Mouse (Mus musculus) stomach, postnatal 0 days (tissue): ENCODE measurements around the gene Hoxa9. TPM values are rescaled to one million over a fixed set of nuclear protein-coding genes. Genes with fewer than 3 reads are reported as not detected.

Experiments used
- ATAC-seq: fragments of 200-750 bp; cut with Nextera tagmentation; 2 replicates; pipeline ENCODE4 v1.8.0; 2017; ENCODE audit not compliant: low FRiP score, low TSS enrichment
- DNase-seq: peaks from one replicate; pipeline ENCODE4 v3.0.0-alpha.2; 2016; ENCODE audit warnings: low spot score
- H3K27ac ChIP-seq: fragments of 300-500 bp; sonication (generic); replicated peaks from 2 replicates; pipeline ENCODE4 v1.5.1; 2014; ENCODE audit warnings: mild to moderate bottlenecking, control low read depth
- H3K27me3 ChIP-seq: fragments of 300-500 bp; sonication (generic); 2 replicates; pipeline ENCODE4 v1.6.1; 2014; ENCODE audit warnings: low read length; ENCODE audit not compliant: control insufficient read depth, insufficient read depth
- H3K36me3 ChIP-seq: fragments of 300-500 bp; sonication (generic); 2 replicates; pipeline ENCODE4 v1.6.1; 2014; ENCODE audit warnings: low read length, mixed read lengths; ENCODE audit not compliant: control insufficient read depth, insufficient read depth
- H3K4me1 ChIP-seq: fragments of 300-500 bp; sonication (generic); replicated peaks from 2 replicates; pipeline ENCODE4 v1.6.1; 2014; ENCODE audit warnings: antibody characterized with exemption; ENCODE audit not compliant: control insufficient read depth, insufficient read depth
- H3K4me2 ChIP-seq: fragments of 300-500 bp; sonication (generic); replicated peaks from 2 replicates; pipeline ENCODE4 v1.6.1; 2014; ENCODE audit warnings: low read depth, mild to moderate bottlenecking, control low read depth, moderate library complexity
- H3K4me3 ChIP-seq: fragments of 300-500 bp; sonication (generic); 2 replicates; pipeline ENCODE4 v1.5.1; 2014; ENCODE audit warnings: low read depth, low read length, control low read depth
- H3K9ac ChIP-seq: fragments of 300-500 bp; sonication (generic); 2 replicates; pipeline ENCODE4 v1.6.1; 2014; ENCODE audit warnings: mild to moderate bottlenecking, low read length, control low read depth, mixed read lengths
- H3K9me3 ChIP-seq: fragments of 300-500 bp; sonication (generic); 2 replicates; pipeline ENCODE4 v1.6.1; 2016; ENCODE audit warnings: low read length; ENCODE audit not compliant: control insufficient read depth
- CTCF ChIP-seq: IDR thresholded peaks from 2 replicates; pipeline ENCODE4 v1.5.1; 2016; ENCODE audit warnings: antibody characterized with exemption, low read depth, mild to moderate bottlenecking, moderate library complexity
- EP300 ChIP-seq: optimal IDR thresholded peaks from 2 replicates; pipeline ENCODE3; 2016; ENCODE audit warnings: antibody characterized with exemption
- WGBS: fragments of 180-500 bp; shearing (Covaris S2); extraction: QIAGEN DNeasy Blood & Tissue Kit; methylation state at CpG from one replicate; pipeline ENCODE4 v1.1.7; 2014; 5-methylcytosine and 5-hydroxymethylcytosine counted together
- polyA plus RNA-seq: library from polyadenylated mRNA; unstranded; fragments of >200 nt; fragmentation: Nextera tagmentation; extraction: Ambion mirVana; gene quantifications from 2 replicates; pipeline ENCODE4 v1.2.1, GENCODE M21; 2015

Gene Hoxa9
- polyA plus RNA-seq, 1 experiment from 2014 or later: 0.13 TPM

GRCm38 (mm10) chr6:52189909-52190308 is 41.0 kb downstream of the Hoxa9 start:
- WGBS: 22% methylated on average over 8 of the region's 8 CpGs

GRCm38 (mm10) chr6:52189172-52189591 is 41.7 kb downstream of the Hoxa9 start:
- no peak overlapping the region for H3K4me3 ChIP-seq
- no peaks in the 10 kb centered on the region for H3K9me3 ChIP-seq
- ATAC-seq (peak; percentile 35; the same call in 1 of the 2 replicates), DNase-seq (peak; percentile 37)
- H3K27ac ChIP-seq: peak overlapping the region; percentile 97
- peak overlapping the region; percentile 74 for H3K4me2 ChIP-seq
- no peak for TF ChIP-seq EP300
- no peak for TF ChIP-seq CTCF
- no peak overlapping the region for H3K9ac ChIP-seq
- peaks cover 2% of the 10 kb centered on the region; the same call in 1 of the 2 replicates for H3K27me3 ChIP-seq
- H3K4me1 ChIP-seq: peaks cover 3% of the 10 kb centered on the region; the same call in 1 of the 2 replicates
- WGBS: 31% methylated on average over 5 of the region's 5 CpGs
- H3K36me3 ChIP-seq: no peaks in the 10 kb centered on the region

More at GRCm38 (mm10) chr6:52189909-52190308, 41.0 kb downstream of the Hoxa9 start:
- DNase-seq (no peak), ATAC-seq (no peak)
- no peak for TF ChIP-seq CTCF
- no peak for TF ChIP-seq EP300
- peak overlapping the region; percentile 64 for H3K4me3 ChIP-seq
- H3K4me1 ChIP-seq: peaks cover 3% of the 10 kb centered on the region; the same call in 1 of the 2 replicates
- H3K9ac ChIP-seq: peak overlapping the region; percentile 90
- peak overlapping the region; percentile 97 for H3K27ac ChIP-seq
- no peaks in the 10 kb centered on the region for H3K36me3 ChIP-seq
- no peaks in the 10 kb centered on the region for H3K9me3 ChIP-seq
- peak overlapping the region; percentile 74 for H3K4me2 ChIP-seq
- H3K27me3 ChIP-seq: peaks cover 2% of the 10 kb centered on the region; the same call in 1 of the 2 replicates

GRCm38 (mm10) chr6:52186500-52186899 is 44.4 kb downstream of the Hoxa9 start:
- H3K9ac ChIP-seq: no peak overlapping the region
- WGBS: 67% methylated on average over 1 of the region's 1 CpGs
- no peaks in the 10 kb centered on the region for H3K36me3 ChIP-seq
- ATAC-seq (no peak), DNase-seq (no peak)
- H3K27ac ChIP-seq: no peak overlapping the region
- H3K4me1 ChIP-seq: peaks cover 3% of the 10 kb centered on the region; the same call in 1 of the 2 replicates
- no peaks in the 10 kb centered on the region for H3K9me3 ChIP-seq
- H3K27me3 ChIP-seq: peaks cover 2% of the 10 kb centered on the region; the same call in 1 of the 2 replicates
- H3K4me3 ChIP-seq: no peak overlapping the region
- TF ChIP-seq EP300: no peak
- TF ChIP-seq CTCF: peak; percentile 60
- no peak overlapping the region for H3K4me2 ChIP-seq

GRCm38 (mm10) chr6:52185834-52186233 is 45.1 kb downstream of the Hoxa9 start:
- TF ChIP-seq CTCF: no peak
- Histone ChIP-seq H3K9me3 (no peaks in the 10 kb centered on the region), H3K9ac (no peak overlapping the region), H3K4me3 (no peak overlapping the region), H3K27me3 (peaks cover 2% of the 10 kb centered on the region; the same call in 1 of the 2 replicates), H3K27ac (no peak overlapping the region), H3K36me3 (no peaks in the 10 kb centered on the region), H3K4me2 (peak overlapping the region; percentile 1; the same call in 1 of the 2 replicates), H3K4me1 (peaks cover 3% of the 10 kb centered on the region; the same call in 1 of the 2 replicates)
- DNase-seq: no peak
- no peak for ATAC-seq
- 45% methylated on average over 3 of the region's 3 CpGs for WGBS

GRCm38 (mm10) chr6:52185222-52185621 is 45.7 kb downstream of the Hoxa9 start:
- H3K27me3 ChIP-seq: peaks cover 2% of the 10 kb centered on the region; the same call in 1 of the 2 replicates
- 0 out of 2 replicates have a peak overlapping the region, but pooled peaks have one; percentile 35 for H3K27ac ChIP-seq
- H3K9me3 ChIP-seq: no peaks in the 10 kb centered on the region
- H3K9ac ChIP-seq: peak overlapping the region; percentile 18; the same call in 1 of the 2 replicates
- WGBS: 3% methylated on average over 19 of the region's 19 CpGs
- no peaks in the 10 kb centered on the region for H3K36me3 ChIP-seq
- DNase-seq: no peak
- TF ChIP-seq EP300 (no peak), CTCF (no peak)
- peaks cover 3% of the 10 kb centered on the region; the same call in 1 of the 2 replicates for H3K4me1 ChIP-seq
- 0 out of 2 replicates have a peak overlapping the region, but pooled peaks have one; percentile 17 for H3K4me3 ChIP-seq
- no peak for ATAC-seq
- H3K4me2 ChIP-seq: peak overlapping the region; percentile 34; the same call in 1 of the 2 replicates

- no peak overlapping the region for H3K9ac ChIP-seq
- peaks cover 3% of the 10 kb centered on the region; the same call in 1 of the 2 replicates for H3K4me1 ChIP-seq
- H3K36me3 ChIP-seq: no peaks in the 10 kb centered on the region
- WGBS: 27% methylated on average over 6 of the region's 6 CpGs
- DNase-seq (no peak), ATAC-seq (no peak)
- H3K27ac ChIP-seq: peak overlapping the region; percentile 61
- no peak for TF ChIP-seq CTCF
- no peak for TF ChIP-seq EP300
- H3K4me3 ChIP-seq: peak overlapping the region; percentile 17; the same call in 1 of the 2 replicates
- H3K9me3 ChIP-seq: no peaks in the 10 kb centered on the region
- H3K27me3 ChIP-seq: peaks cover 2% of the 10 kb centered on the region; the same call in 1 of the 2 replicates
- H3K4me2 ChIP-seq: peak overlapping the region; percentile 34
Measured at GRCm38 (mm10) chr6:52184668-52185067, 46.2 kb downstream of the Hoxa9 start.
